Mouse (Mus musculus) spleen, adult 2 months (tissue): ENCODE results near the gene Cinp.

Experiments used
- CTCF ChIP-seq: fragments of 200-500 bp; IDR thresholded peaks from 2 replicates; pipeline ENCODE4 v1.5.1; 2011; ENCODE audit warnings: mild to moderate bottlenecking, inconsistent platforms; ENCODE audit not compliant: insufficient read depth, insufficient read length, insufficient replicate concordance; ENCODE audit errors: extremely low read depth
- POLR2A ChIP-seq: fragments of 200-500 bp; IDR thresholded peaks from 2 replicates; pipeline ENCODE4 v1.6.1; 2011; ENCODE audit warnings: low read depth, low read length, inconsistent platforms

- TF ChIP-seq CTCF: no peak
- TF ChIP-seq POLR2A: no peak
These were observed 47.0 kb downstream of the Cinp start for GRCm38 (mm10) chr12:110841731-110842493.
